Mouse (Mus musculus): ENCODE measurements around the gene Ocln. TPM values are rescaled to one million over a fixed set of nuclear protein-coding genes. Genes with fewer than 3 reads are reported as not detected.
"Not testable (repeated sequence)": the region's sequence is repeated elsewhere in the genome, so short reads cannot be mapped to it uniquely, and the experiment has no call there.

Ocln gene
- polyA plus RNA-seq, 1 experiment from 2014 or later, result 10.0 TPM

GRCm38 (mm10) chr13:100518191-100518590 lies 34.3 kb downstream of the Ocln start:
- no peak overlapping the region for H3K27ac ChIP-seq (replicated peaks)
- no peak overlapping the region for H3K4me2 ChIP-seq
- WGBS (ENCODE audit: insufficient replicate concordance), result 60% methylated on average over 6 of the region's 6 CpGs

GRCm38 (mm10) chr13:100517652-100518153 lies 34.8 kb downstream of the Ocln start:
- Histone ChIP-seq H3K27ac (replicated peaks) (no peak overlapping the region), H3K27me3 (no peaks in the 10 kb centered on the region), H3K9ac (no peak overlapping the region), H3K4me2 (no peak overlapping the region), H3K4me3 (replicated peaks) (no peak overlapping the region), H3K9me3 (replicated peaks) (no peaks in the 10 kb centered on the region), H3K36me3 (replicated peaks) (no peaks in the 10 kb centered on the region), H3K4me1 (replicated peaks) (peaks cover 26% of the 10 kb centered on the region)
- 55% methylated on average over 6 of the region's 6 CpGs for WGBS (ENCODE audit: insufficient replicate concordance)
- no peak for ATAC-seq (ENCODE audit: insufficient read depth)

More at GRCm38 (mm10) chr13:100518191-100518590, 34.3 kb downstream of the Ocln start:
- no peak overlapping the region for H3K9ac ChIP-seq
- no peaks in the 10 kb centered on the region for H3K36me3 ChIP-seq (replicated peaks)
- H3K4me3 ChIP-seq (replicated peaks), result no peak overlapping the region
- ATAC-seq (ENCODE audit: insufficient read depth), result no peak
- H3K4me1 ChIP-seq (replicated peaks), result peaks cover 26% of the 10 kb centered on the region
- H3K9me3 ChIP-seq (replicated peaks), result no peaks in the 10 kb centered on the region
- no peaks in the 10 kb centered on the region for H3K27me3 ChIP-seq

DNA sequence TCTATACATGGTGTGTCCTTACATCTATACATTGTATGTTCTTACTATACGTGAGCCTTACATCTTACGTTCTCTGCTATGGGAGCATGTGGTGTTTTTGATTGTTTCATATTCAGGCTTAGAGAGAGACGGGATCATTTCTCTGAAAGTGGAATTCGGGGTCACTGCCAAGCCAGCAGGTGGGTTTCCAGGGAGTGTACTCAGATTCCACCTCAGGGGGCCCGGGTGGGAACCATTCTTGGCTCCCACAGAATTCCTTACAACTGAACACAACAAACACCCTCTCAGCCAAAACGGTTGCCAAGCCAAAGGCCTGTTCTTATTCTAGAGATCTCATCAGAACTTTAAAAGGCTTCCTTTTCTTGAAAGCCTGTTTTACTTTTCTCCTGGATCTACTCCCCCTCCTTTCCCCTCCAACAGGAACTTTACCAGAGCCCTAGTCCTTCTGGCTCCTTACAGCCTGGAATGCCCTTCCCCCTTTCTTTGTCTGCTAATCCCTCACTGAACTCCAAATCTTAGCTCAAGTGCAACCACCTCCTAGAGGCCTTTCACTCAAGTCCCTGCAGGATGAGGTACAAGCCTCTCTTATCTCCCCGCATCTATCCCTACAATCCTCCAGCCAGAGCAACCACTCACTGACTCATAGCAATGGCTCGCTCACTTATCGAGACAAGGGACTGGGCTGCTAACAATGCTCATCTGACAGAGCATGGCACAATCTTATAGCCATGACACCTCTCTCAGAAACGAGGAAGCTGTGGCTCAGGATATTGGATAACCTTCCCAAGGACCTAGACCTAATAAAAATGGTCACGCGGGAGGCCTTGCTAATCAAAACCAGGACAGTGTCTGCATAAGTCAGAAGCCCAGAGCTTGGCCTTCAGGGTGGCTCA lies 36.1 kb downstream of the Ocln start:
- H3K9me3 ChIP-seq (replicated peaks), result no peaks in the 10 kb centered on the region
- no peak overlapping the region for H3K27ac ChIP-seq (replicated peaks)
- H3K4me3 ChIP-seq (replicated peaks), result no peak overlapping the region
- H3K4me1 ChIP-seq (replicated peaks), result peaks cover 33% of the 10 kb centered on the region
- no peaks in the 10 kb centered on the region for H3K36me3 ChIP-seq (replicated peaks)
- H3K4me2 ChIP-seq, result no peak overlapping the region
- ATAC-seq (ENCODE audit: insufficient read depth), result no peak
- H3K9ac ChIP-seq, result no peak overlapping the region
- H3K27me3 ChIP-seq, result no peaks in the 10 kb centered on the region
- WGBS (ENCODE audit: insufficient replicate concordance), result 67% methylated on average over 12 of the region's 12 CpGs

DNA sequence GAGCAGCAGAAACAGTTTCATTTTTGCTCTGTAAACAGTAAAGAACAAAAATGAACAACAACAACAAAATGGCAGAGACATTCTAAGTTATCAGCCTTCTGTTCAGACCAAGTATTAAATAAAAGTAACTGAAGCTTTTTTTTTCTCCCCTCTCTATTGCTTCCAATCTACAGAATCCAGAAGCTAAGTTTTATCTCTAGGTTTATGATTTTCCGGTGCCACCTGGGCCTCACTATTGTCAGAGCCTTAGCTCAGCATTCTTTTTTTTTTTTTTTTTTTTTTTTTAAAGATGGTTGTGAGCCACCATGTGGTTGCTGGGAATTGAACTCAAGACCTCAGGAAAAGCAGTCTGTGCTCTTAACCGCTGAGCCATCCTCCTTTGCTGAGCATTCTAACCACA lies 39.7 kb downstream of the Ocln start:
- 48% methylated on average over 2 of the region's 2 CpGs for WGBS (ENCODE audit: insufficient replicate concordance)
- Histone ChIP-seq H3K4me3 (replicated peaks) (no peak overlapping the region), H3K36me3 (replicated peaks) (no peaks in the 10 kb centered on the region), H3K4me1 (replicated peaks) (peaks cover 33% of the 10 kb centered on the region), H3K9ac (no peak overlapping the region), H3K9me3 (replicated peaks) (no peaks in the 10 kb centered on the region), H3K27ac (replicated peaks) (peak overlapping the region; percentile 55), H3K4me2 (peak overlapping the region; percentile 35), H3K27me3 (no peaks in the 10 kb centered on the region)
- ATAC-seq (ENCODE audit: insufficient read depth), result no peak

DNA sequence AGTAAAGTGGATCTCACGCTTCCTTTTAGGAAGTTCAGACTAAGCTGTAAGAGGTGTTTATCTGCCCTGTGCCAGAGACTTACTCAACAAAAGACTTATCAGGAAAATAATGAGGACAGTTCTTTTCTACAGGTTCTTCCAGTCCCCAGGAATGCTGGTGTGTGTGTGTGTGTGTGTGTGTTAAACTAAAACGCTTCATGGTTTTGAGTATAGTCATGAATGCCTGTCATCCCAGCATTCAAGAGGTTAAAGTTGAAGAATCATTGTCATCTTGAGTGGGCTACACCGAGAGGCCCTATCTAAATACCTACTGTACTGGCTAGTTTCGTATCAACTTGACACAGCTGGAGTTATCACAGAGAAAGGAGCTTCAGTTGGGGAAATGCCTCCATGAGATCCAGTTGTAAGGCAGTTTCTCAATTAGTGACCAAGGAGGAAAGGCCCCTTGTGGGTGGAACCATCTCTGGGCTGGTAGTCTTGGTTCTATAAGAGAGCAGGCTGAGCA lies 40.6 kb downstream of the Ocln start:
- H3K36me3 ChIP-seq (replicated peaks), result no peaks in the 10 kb centered on the region
- WGBS (ENCODE audit: insufficient replicate concordance), result 29% methylated on average over 4 of the region's 4 CpGs
- H3K27me3 ChIP-seq, result no peaks in the 10 kb centered on the region
- no peak overlapping the region for H3K4me3 ChIP-seq (replicated peaks)
- H3K4me2 ChIP-seq, result peak overlapping the region; percentile 35
- H3K27ac ChIP-seq (replicated peaks), result no peak overlapping the region; the same call in 1 of the 2 replicates
- H3K9ac ChIP-seq, result no peak overlapping the region
- ATAC-seq (ENCODE audit: insufficient read depth), result peak; percentile 85
- H3K4me1 ChIP-seq (replicated peaks), result peaks cover 28% of the 10 kb centered on the region
- H3K9me3 ChIP-seq (replicated peaks), result no peaks in the 10 kb centered on the region

- 53% methylated on average over 7 of the region's 7 CpGs for WGBS (ENCODE audit: insufficient replicate concordance)
- Histone ChIP-seq H3K9me3 (replicated peaks) (no peaks in the 10 kb centered on the region), H3K27ac (replicated peaks) (peak overlapping the region; percentile 46), H3K27me3 (no peaks in the 10 kb centered on the region), H3K36me3 (replicated peaks) (no peaks in the 10 kb centered on the region), H3K4me1 (replicated peaks) (peaks cover 28% of the 10 kb centered on the region), H3K4me3 (replicated peaks) (no peak overlapping the region), H3K4me2 (peak overlapping the region; percentile 35; the same call in 1 of the 2 replicates), H3K9ac (no peak overlapping the region)
- ATAC-seq (ENCODE audit: insufficient read depth), result peak; percentile 43
Observed at GRCm38 (mm10) chr13:100511146-100511859, 41.2 kb downstream of the Ocln start.

DNA sequence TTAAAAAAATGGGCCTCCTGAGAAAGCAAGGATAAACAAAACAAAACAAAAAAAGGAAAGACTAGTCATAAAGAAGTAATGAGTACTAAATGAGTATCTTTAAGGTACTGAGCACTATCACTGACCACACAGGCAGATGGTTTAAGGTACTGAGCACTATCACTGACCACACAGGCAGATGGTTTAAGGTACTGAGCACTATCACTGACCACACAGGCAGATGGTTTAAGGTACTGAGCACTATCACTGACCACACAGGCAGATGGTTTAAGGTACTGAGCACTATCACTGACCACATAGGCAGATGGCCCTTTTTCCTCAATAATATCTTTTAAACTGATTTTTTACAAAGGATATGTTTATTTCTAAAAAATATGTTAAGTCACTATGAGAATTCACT lies 52.9 kb downstream of the Ocln start:
- not testable (repeated sequence) for H3K9me3 ChIP-seq (replicated peaks); H3K9ac ChIP-seq; ATAC-seq (ENCODE audit: insufficient read depth); H3K27me3 ChIP-seq; H3K4me2 ChIP-seq; H3K4me1 ChIP-seq (replicated peaks); H3K27ac ChIP-seq (replicated peaks); H3K36me3 ChIP-seq (replicated peaks); H3K4me3 ChIP-seq (replicated peaks)

DNA sequence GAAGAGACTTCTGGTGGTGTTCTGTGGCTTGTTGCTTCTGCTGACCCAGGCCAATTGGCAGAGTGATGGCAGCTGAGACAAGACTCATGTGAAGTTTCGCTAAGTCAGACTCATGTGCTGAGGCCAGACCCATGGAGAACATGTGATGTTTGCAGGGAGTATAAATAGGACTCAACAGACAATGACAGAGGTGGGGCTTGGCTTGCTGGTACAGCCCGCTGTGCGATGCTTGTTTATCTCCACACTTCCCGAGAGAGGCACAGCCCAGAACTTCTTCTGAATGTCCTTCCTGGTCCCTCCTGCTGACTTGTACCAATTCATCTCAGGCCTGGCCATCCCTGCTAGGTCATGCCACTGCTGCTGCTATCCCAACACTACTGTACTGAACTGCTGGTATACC lies 57.2 kb downstream of the Ocln start:
- no peaks in the 10 kb centered on the region for H3K27me3 ChIP-seq
- H3K4me3 ChIP-seq (replicated peaks), result no peak overlapping the region
- WGBS (ENCODE audit: insufficient replicate concordance), result 60% methylated on average over 4 of the region's 4 CpGs
- no peak overlapping the region for H3K9ac ChIP-seq
- no peaks in the 10 kb centered on the region for H3K36me3 ChIP-seq (replicated peaks)
- peaks cover 28% of the 10 kb centered on the region for H3K4me1 ChIP-seq (replicated peaks)
- H3K27ac ChIP-seq (replicated peaks), result no peak overlapping the region
- H3K9me3 ChIP-seq (replicated peaks), result no peaks in the 10 kb centered on the region
- ATAC-seq (ENCODE audit: insufficient read depth), result no peak
- no peak overlapping the region for H3K4me2 ChIP-seq

GRCm38 (mm10) chr13:100494370-100494769 lies 58.1 kb downstream of the Ocln start:
- ATAC-seq (ENCODE audit: insufficient read depth); H3K4me2 ChIP-seq; H3K9me3 ChIP-seq (replicated peaks); H3K27ac ChIP-seq (replicated peaks); H3K36me3 ChIP-seq (replicated peaks); H3K4me3 ChIP-seq (replicated peaks); H3K27me3 ChIP-seq; H3K9ac ChIP-seq: not testable (repeated sequence)
- H3K4me1 ChIP-seq (replicated peaks), result peaks cover 24% of the 10 kb centered on the region
- WGBS (ENCODE audit: insufficient replicate concordance), result 59% methylated on average over 8 of the region's 8 CpGs

DNA sequence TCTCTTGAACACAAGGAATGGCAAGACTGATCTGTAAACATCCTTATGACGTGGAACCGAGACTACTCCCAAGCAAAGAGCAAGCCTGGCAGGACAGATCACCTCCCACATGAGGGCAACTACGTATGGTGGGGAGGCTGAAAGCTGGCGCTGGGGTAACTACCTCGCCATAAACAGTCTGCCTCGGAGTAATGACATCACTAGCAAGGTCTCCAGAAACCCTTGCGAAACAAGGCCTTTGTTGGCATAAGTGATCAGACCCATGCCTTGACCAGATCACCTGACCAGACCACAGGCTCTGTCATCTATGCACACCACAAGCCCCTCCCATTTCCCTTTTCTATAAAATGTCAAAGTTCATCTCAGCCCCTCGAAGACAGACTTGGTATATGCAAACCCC lies 59.2 kb downstream of the Ocln start:
- Histone ChIP-seq H3K4me2 (no peak overlapping the region), H3K36me3 (replicated peaks) (peaks cover 9% of the 10 kb centered on the region; the same call in 1 of the 2 replicates), H3K27me3 (no peaks in the 10 kb centered on the region), H3K9me3 (replicated peaks) (no peaks in the 10 kb centered on the region), H3K4me1 (replicated peaks) (peaks cover 24% of the 10 kb centered on the region), H3K4me3 (replicated peaks) (no peak overlapping the region), H3K27ac (replicated peaks) (no peak overlapping the region), H3K9ac (no peak overlapping the region)
- ATAC-seq (ENCODE audit: insufficient read depth), result no peak
- 36% methylated on average over 8 of the region's 8 CpGs for WGBS (ENCODE audit: insufficient replicate concordance)

Data from liver, embryonic 15.5 days (tissue).